In genomic region chr16:10351050-10351636, GRCm38 (mm10) we compare ENCODE assay signal across 21 mouse cellular contexts. TPM values are rescaled to one million over a fixed set of nuclear protein-coding genes. Genes with fewer than 3 reads are reported as not detected.
DNase-seq lines count a peak whose midpoint lies in the region; ATAC-seq and TF ChIP-seq lines count a peak whose summit lies in the region.
"Had no signal": no experiment of that assay in that cellular context is flagged by ENCODE, and none has a peak within 500 bp of the region (broad histone marks: within the 10 kb centered on the region; RNA-seq: fewer than 3 reads in every experiment).

No protein-coding gene starts in this region.

- no peak overlapping the region for H3K4me3 ChIP-seq in heart, embryonic 11.5 days (ENCODE audit: low read depth, low read length)
- H3K4me3 ChIP-seq in heart, embryonic 15.5 days, result no peak overlapping the region
- H3K4me3 ChIP-seq in lung, embryonic 15.5 days, result no peak overlapping the region
- H3K4me3 ChIP-seq in myocyte, result no peak overlapping the region
- no peak overlapping the region for H3K4me3 ChIP-seq in gastrocnemius, adult 2 months
- H3K4me3 ChIP-seq: forebrain, embryonic 12.5 days; hindbrain, embryonic 12.5 days; intestine, embryonic 15.5 days; kidney, embryonic 15.5 days; left cerebral cortex, adult 2 months; liver, embryonic 12.5 days had no signal

- H3K79me2 ChIP-seq in myocyte (ENCODE audit: control insufficient read depth, insufficient read depth), result no peaks in the 10 kb centered on the region

- intact Hi-C loops in gastrocnemius, adult 2 months (cut with DNase I), result no loop called here

- peaks cover 18% of the 10 kb centered on the region for H3K4me1 ChIP-seq in heart, embryonic 11.5 days (ENCODE audit: control insufficient read depth, insufficient read depth, low read length)
- H3K4me1 ChIP-seq in heart, embryonic 15.5 days (replicated peaks), result peaks cover 69% of the 10 kb centered on the region
- H3K4me1 ChIP-seq in lung, embryonic 15.5 days, result peaks cover 62% of the 10 kb centered on the region
- H3K4me1 ChIP-seq: forebrain, embryonic 12.5 days; hindbrain, embryonic 12.5 days; liver, embryonic 12.5 days had no signal

- H3ac ChIP-seq in myocyte (ENCODE audit: control insufficient read depth, insufficient read length), result no peak overlapping the region

- H3K9me3 ChIP-seq in heart, embryonic 11.5 days (replicated peaks; ENCODE audit: control insufficient read depth, low read length), result no peaks in the 10 kb centered on the region
- no peaks in the 10 kb centered on the region for H3K9me3 ChIP-seq in heart, embryonic 15.5 days (replicated peaks)
- no peaks in the 10 kb centered on the region for H3K9me3 ChIP-seq in lung, embryonic 15.5 days
- H3K9me3 ChIP-seq: forebrain, embryonic 12.5 days; G1E; hindbrain, embryonic 12.5 days; intestine, embryonic 15.5 days; kidney, embryonic 15.5 days; liver, embryonic 12.5 days had no signal

- WGBS in heart, embryonic 11.5 days (ENCODE audit: insufficient replicate concordance), result 44% methylated on average over 9 of the region's 9 CpGs
- 28% methylated on average over 9 of the region's 9 CpGs for WGBS in heart, embryonic 15.5 days
- WGBS in lung, embryonic 15.5 days, result 38% methylated on average over 9 of the region's 9 CpGs

- peak overlapping the region; percentile 33 for H3K4me2 ChIP-seq in heart, embryonic 11.5 days
- peak overlapping the region; percentile 40 for H3K4me2 ChIP-seq in heart, embryonic 15.5 days
- no peak overlapping the region for H3K4me2 ChIP-seq in lung, embryonic 15.5 days
- H3K4me2 ChIP-seq in myocyte (ENCODE audit: low read depth), result no peak overlapping the region
- H3K4me2 ChIP-seq: forebrain, embryonic 12.5 days; hindbrain, embryonic 12.5 days; intestine, embryonic 15.5 days; kidney, embryonic 15.5 days; liver, embryonic 12.5 days had no signal

- no peaks in the 10 kb centered on the region for H3K27me3 ChIP-seq in heart, embryonic 11.5 days (ENCODE audit: control insufficient read depth, insufficient read depth, low read length)
- H3K27me3 ChIP-seq in heart, embryonic 15.5 days, result no peaks in the 10 kb centered on the region
- no peaks in the 10 kb centered on the region for H3K27me3 ChIP-seq in lung, embryonic 15.5 days
- H3K27me3 ChIP-seq in myocyte (ENCODE audit: control insufficient read depth, insufficient read depth, insufficient read length), result no peaks in the 10 kb centered on the region
- H3K27me3 ChIP-seq: forebrain, embryonic 12.5 days; hindbrain, embryonic 12.5 days; intestine, embryonic 15.5 days; kidney, embryonic 15.5 days; liver, embryonic 12.5 days had no signal

- no peak for DNase-seq in thymus, postnatal 4 days
- no peak for DNase-seq in natural killer cell, adult 2 months (ENCODE audit: low spot score in 2 of 2)
- no peak for DNase-seq in gastrocnemius, adult 2 months
- DNase-seq: adrenal gland, adult 2 months; cerebellum, postnatal 14 days; gastrocnemius, postnatal 36 days; midbrain, embryonic 14.5 days; thymus, adult 18-20 months had no signal

- H3K36me3 ChIP-seq in heart, embryonic 11.5 days (ENCODE audit: control insufficient read depth, insufficient read depth, low read length), result no peaks in the 10 kb centered on the region
- H3K36me3 ChIP-seq in heart, embryonic 15.5 days, result no peaks in the 10 kb centered on the region
- no peaks in the 10 kb centered on the region for H3K36me3 ChIP-seq in lung, embryonic 15.5 days
- no peaks in the 10 kb centered on the region for H3K36me3 ChIP-seq in myocyte (ENCODE audit: control insufficient read depth, insufficient read depth)
- H3K36me3 ChIP-seq: forebrain, embryonic 12.5 days; G1E; hindbrain, embryonic 12.5 days; intestine, embryonic 15.5 days; kidney, embryonic 15.5 days; liver, embryonic 12.5 days had no signal

- ATAC-seq in heart, embryonic 11.5 days (replicated peaks; ENCODE audit: insufficient number of reproducible peaks, low FRiP score, low TSS enrichment), result peak; percentile 32; the same call in 1 of the 2 replicates
- peak; percentile 61 for ATAC-seq in heart, embryonic 15.5 days (replicated peaks; ENCODE audit: insufficient number of reproducible peaks, insufficient read depth, low FRiP score, low read depth)
- ATAC-seq in lung, embryonic 15.5 days (ENCODE audit: borderline replicate concordance, extremely low read depth, low FRiP score, low TSS enrichment), result peak; percentile 36; the same call in 1 of the 2 replicates
- ATAC-seq: intestine, embryonic 15.5 days; liver, embryonic 12.5 days had no signal

- no peak for TF ChIP-seq POLR2A in myocyte (IDR thresholded peaks at IDR 0.05; ENCODE audit: insufficient read length, low read depth)

- H3K27ac ChIP-seq in heart, embryonic 11.5 days (ENCODE audit: low read depth, low read length), result no peak overlapping the region
- H3K27ac ChIP-seq in heart, embryonic 15.5 days, result peak overlapping the region; percentile 92
- peak overlapping the region; percentile 93 for H3K27ac ChIP-seq in lung, embryonic 15.5 days
- no peak overlapping the region for H3K27ac ChIP-seq in gastrocnemius, adult 2 months
- H3K27ac ChIP-seq: forebrain, embryonic 12.5 days; hindbrain, embryonic 12.5 days; intestine, embryonic 15.5 days; kidney, embryonic 15.5 days; left cerebral cortex, adult 2 months; liver, embryonic 12.5 days had no signal

- H3K9ac ChIP-seq in heart, embryonic 11.5 days (ENCODE audit: low read depth, low read length), result no peak overlapping the region
- no peak overlapping the region for H3K9ac ChIP-seq in heart, embryonic 15.5 days
- H3K9ac ChIP-seq in lung, embryonic 15.5 days, result no peak overlapping the region
- H3K9ac ChIP-seq: forebrain, embryonic 12.5 days; hindbrain, embryonic 12.5 days; intestine, embryonic 15.5 days; kidney, embryonic 15.5 days; liver, embryonic 12.5 days had no signal

- TF ChIP-seq CTCF in gastrocnemius, adult 2 months (IDR thresholded peaks at IDR 0.05), result no peak

TF ChIP-seq in myocyte, 11 proteins besides CTCF, POLR2A, EP300 and RAD21:
- no peak for TF ChIP-seq POLR2AphosphoS2 (IDR thresholded peaks at IDR 0.05; ENCODE audit: insufficient read length, low read depth)
- TF ChIP-seq TCF12 (IDR thresholded peaks at IDR 0.05; ENCODE audit: insufficient read depth, poor library complexity, severe bottlenecking), result peak; percentile 76
- TF ChIP-seq E2F4 (IDR thresholded peaks at IDR 0.05; ENCODE audit: insufficient read depth), result no peak
- TF ChIP-seq MYOG (IDR thresholded peaks at IDR 0.05; ENCODE audit: control insufficient read depth in 1 of 3, insufficient read depth in 1 of 3, insufficient read length in 2 of 3, low read depth in 2 of 3), result peak; percentile 65 to 99 (median 99)
- no peak for TF ChIP-seq MAX (IDR thresholded peaks at IDR 0.05; ENCODE audit: low read depth)
- TF ChIP-seq REST (IDR thresholded peaks at IDR 0.05; ENCODE audit: insufficient read depth, insufficient read length), result no peak
- TF ChIP-seq MYOD1 (IDR thresholded peaks at IDR 0.05; ENCODE audit: control insufficient read depth in 1 of 3, insufficient read length in 2 of 3, low read depth in 2 of 3), result peak; percentile 18 to 97 (median 93)
- TF ChIP-seq SRF (IDR thresholded peaks at IDR 0.05; ENCODE audit: control insufficient read depth, insufficient read length, low read depth), result no peak
- TF ChIP-seq USF1 (IDR thresholded peaks at IDR 0.05; ENCODE audit: low read depth), result no peak
- no peak for TF ChIP-seq CEBPB (IDR thresholded peaks at IDR 0.05; ENCODE audit: insufficient read depth, poor library complexity, severe bottlenecking)
- peak; percentile 97 for TF ChIP-seq TCF3 (IDR thresholded peaks at IDR 0.05; ENCODE audit: insufficient read length, low read depth)

RNA-seq across cellular contexts. Expression of gene Emp2, which starts 37.4 kb away (rescaled TPM):
- 21.9 and 24.7 TPM in 2 replicates for polyA plus RNA-seq in heart, embryonic 11.5 days (2014; fragmentation: Nextera tagmentation; extraction: Ambion mirVana)
- 44.6 and 49.1 TPM in 2 replicates for polyA plus RNA-seq in heart, embryonic 15.5 days (2015; fragmentation: Nextera tagmentation; extraction: Ambion mirVana)
- polyA plus RNA-seq in lung, embryonic 15.5 days (2015; fragmentation: Nextera tagmentation; extraction: Ambion mirVana), result 79.3 and 93.8 TPM in 2 replicates
- 212 TPM for polyA plus RNA-seq in myocyte (2012; fragmentation: generic; extraction: Trizol)
- total RNA-seq in gastrocnemius, adult 2 months (2021), result 1 to 10 TPM; 4.2 to 6.7 TPM
- polyA plus RNA-seq: G1E had no signal

RNA-seq across cellular contexts. Expression of gene Tekt5, which starts 44.1 kb away (rescaled TPM):
- 0.17 and 0.23 TPM in 2 replicates for polyA plus RNA-seq in heart, embryonic 11.5 days (2014; fragmentation: Nextera tagmentation; extraction: Ambion mirVana)
- polyA plus RNA-seq in heart, embryonic 15.5 days (2015; fragmentation: Nextera tagmentation; extraction: Ambion mirVana), result 0.87 and 1.1 TPM in 2 replicates
- 1.9 and 2.6 TPM in 2 replicates for polyA plus RNA-seq in lung, embryonic 15.5 days (2015; fragmentation: Nextera tagmentation; extraction: Ambion mirVana)
- 21.8 TPM for polyA plus RNA-seq in myocyte (2012; fragmentation: generic; extraction: Trizol)
- not detected for total RNA-seq in gastrocnemius, adult 2 months (2021)
- total RNA-seq: adrenal gland, adult 2 months; gastrocnemius, postnatal 36 days; megakaryocyte, adult 5-6 weeks had no signal
- polyA plus RNA-seq: adrenal gland, adult 2 months; limb, embryonic 11.5 days had no signal

Comparison
In these comparisons a context has a peak if more than half of its experiments do, and no peak if none do; other contexts are left out.
1. H3K27ac ChIP-seq: peak in heart, embryonic 15.5 days (single experiment) and lung, embryonic 15.5 days (single experiment); none in heart, embryonic 11.5 days (single experiment) and gastrocnemius, adult 2 months (single experiment).
2. H3K4me2 ChIP-seq: peak in heart, embryonic 11.5 days (single experiment) and heart, embryonic 15.5 days (single experiment); none in lung, embryonic 15.5 days (single experiment) and myocyte (single experiment).
3. Peak in every context shown above with its lines, with median percentiles within 50 percentile points of each other: ATAC-seq.